20 mouse cellular contexts compared by ENCODE assay signal in the genomic region with DNA sequence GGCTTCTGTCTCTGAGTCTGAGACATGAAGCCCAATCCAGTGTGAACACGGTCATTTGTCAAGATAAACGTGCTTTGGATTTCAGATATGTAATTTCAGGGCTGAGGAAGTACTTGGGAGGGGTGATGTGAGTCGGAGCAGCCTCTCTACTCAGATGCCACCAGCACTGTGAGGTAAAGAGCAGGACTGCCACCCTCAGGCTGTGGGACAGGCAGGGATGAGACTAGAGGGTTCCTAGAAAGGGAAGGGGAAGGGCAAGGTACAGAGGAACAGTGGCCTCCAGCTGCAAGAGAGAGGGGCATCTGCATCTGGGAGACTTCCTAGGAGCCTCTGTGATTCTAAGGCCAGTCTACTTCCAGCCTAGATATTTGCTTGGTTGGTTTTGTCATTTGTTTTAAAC.
DNase-seq lines count a peak whose midpoint lies in the region; ATAC-seq and TF ChIP-seq lines count a peak whose summit lies in the region.
"Had no signal": no experiment of that assay in that cellular context is flagged by ENCODE, and none has a peak within 500 bp of the region (broad histone marks: within the 10 kb centered on the region; RNA-seq: fewer than 3 reads in every experiment).

No protein-coding gene starts in this region.

- TF ChIP-seq CTCF in cortical plate, adult 2 months (IDR thresholded peaks at IDR 0.05; ENCODE audit: extremely low read depth, insufficient read depth, low read length) = 0 out of 2 replicates have a peak, but pooled peaks have one; percentile 18

- no peaks in the 10 kb centered on the region for H3K27me3 ChIP-seq in heart, embryonic 12.5 days (replicated peaks)
- H3K27me3 ChIP-seq in kidney, embryonic 15.5 days = no peaks in the 10 kb centered on the region
- H3K27me3 ChIP-seq: embryonic facial prominence, embryonic 12.5 days; forebrain, embryonic 15.5 days; hindbrain, embryonic 12.5 days; intestine, embryonic 15.5 days; midbrain, embryonic 12.5 days had no signal

- no peak overlapping the region for H3K9ac ChIP-seq in heart, embryonic 12.5 days
- H3K9ac ChIP-seq in kidney, embryonic 15.5 days = no peak overlapping the region
- H3K9ac ChIP-seq: embryonic facial prominence, embryonic 12.5 days; forebrain, embryonic 15.5 days; hindbrain, embryonic 12.5 days; intestine, embryonic 15.5 days; liver, postnatal 0 days; midbrain, embryonic 12.5 days had no signal

- ATAC-seq in heart, embryonic 12.5 days (ENCODE audit: insufficient number of reproducible peaks, low FRiP score) = no peak
- 0 out of 2 replicates have a peak, but pooled peaks have one; percentile 52 for ATAC-seq in kidney, embryonic 15.5 days (replicated peaks; ENCODE audit: low FRiP score)
- peak; percentile 39; the same call in 1 of the 2 replicates for ATAC-seq in megakaryocyte progenitor cell, adult 5-6 weeks (replicated peaks; ENCODE audit: poor library complexity)
- ATAC-seq: activated CD4-positive, CD25-positive, alpha-beta regulatory T cell, adult 4 months; forebrain, embryonic 15.5 days; intestine, embryonic 15.5 days; liver, postnatal 0 days; Patski had no signal

- H3K27ac ChIP-seq in heart, embryonic 12.5 days (ENCODE audit: poor library complexity, severe bottlenecking) = no peak overlapping the region
- H3K27ac ChIP-seq in kidney, embryonic 15.5 days = peak overlapping the region; percentile 47; the same call in 1 of the 2 replicates
- no peak overlapping the region for H3K27ac ChIP-seq in cortical plate, adult 2 months (ENCODE audit: insufficient read depth, low read length)
- H3K27ac ChIP-seq: embryonic facial prominence, embryonic 12.5 days; forebrain, embryonic 15.5 days; hindbrain, embryonic 12.5 days; intestine, embryonic 15.5 days; midbrain, embryonic 12.5 days had no signal

- H3K9me3 ChIP-seq in heart, embryonic 12.5 days (replicated peaks) = no peaks in the 10 kb centered on the region
- no peaks in the 10 kb centered on the region for H3K9me3 ChIP-seq in kidney, embryonic 15.5 days (replicated peaks)
- H3K9me3 ChIP-seq: embryonic facial prominence, embryonic 12.5 days; forebrain, embryonic 15.5 days; hindbrain, embryonic 12.5 days; intestine, embryonic 15.5 days; midbrain, embryonic 12.5 days had no signal

- 12% methylated on average over 3 of the region's 3 CpGs for WGBS in heart, embryonic 12.5 days
- 51% methylated on average over 3 of the region's 3 CpGs for WGBS in kidney, embryonic 15.5 days

- no peaks in the 10 kb centered on the region for H3K36me3 ChIP-seq in heart, embryonic 12.5 days
- no peaks in the 10 kb centered on the region for H3K36me3 ChIP-seq in kidney, embryonic 15.5 days
- H3K36me3 ChIP-seq: embryonic facial prominence, embryonic 12.5 days; forebrain, embryonic 15.5 days; hindbrain, embryonic 12.5 days; intestine, embryonic 15.5 days; midbrain, embryonic 12.5 days had no signal

- H3K4me3 ChIP-seq in heart, embryonic 12.5 days = no peak overlapping the region
- H3K4me3 ChIP-seq in kidney, embryonic 15.5 days (replicated peaks) = no peak overlapping the region
- H3K4me3 ChIP-seq in cortical plate, adult 2 months (ENCODE audit: insufficient read depth, low read length) = no peak overlapping the region
- H3K4me3 ChIP-seq: embryonic facial prominence, embryonic 12.5 days; forebrain, embryonic 15.5 days; hindbrain, embryonic 12.5 days; intestine, embryonic 15.5 days; midbrain, embryonic 12.5 days had no signal

- no peak for TF ChIP-seq POLR2A in cortical plate, adult 2 months (IDR thresholded peaks at IDR 0.05; ENCODE audit: extremely low read depth, insufficient read depth, low read length)

- no peak for DNase-seq in heart, postnatal 25 days (ENCODE audit: low spot score)
- DNase-seq in kidney, adult 18-20 months = no peak
- DNase-seq in thymus, adult 18-20 months = no peak
- DNase-seq: adrenal gland, postnatal 25 days; B cell, adult 2 months; cerebellum, adult 2 months; liver, postnatal 0 days; lung, postnatal 14 days; right cerebral cortex, postnatal 14 days had no signal

- peaks cover 4% of the 10 kb centered on the region for H3K4me1 ChIP-seq in heart, embryonic 12.5 days (replicated peaks)
- H3K4me1 ChIP-seq in kidney, embryonic 15.5 days = no peaks in the 10 kb centered on the region
- H3K4me1 ChIP-seq in cortical plate, adult 2 months (ENCODE audit: control insufficient read depth, insufficient read depth, low read length) = no peaks in the 10 kb centered on the region
- H3K4me1 ChIP-seq: forebrain, embryonic 15.5 days; hindbrain, embryonic 12.5 days; intestine, embryonic 15.5 days; midbrain, embryonic 12.5 days had no signal

- intact Hi-C loops in heart, postnatal 25 days (cut with DNase I) = no loop called here

- peak overlapping the region; percentile 9; the same call in 1 of the 2 replicates for H3K4me2 ChIP-seq in heart, embryonic 12.5 days
- H3K4me2 ChIP-seq in kidney, embryonic 15.5 days = no peak overlapping the region
- H3K4me2 ChIP-seq: embryonic facial prominence, embryonic 12.5 days; forebrain, embryonic 15.5 days; hindbrain, embryonic 12.5 days; intestine, embryonic 15.5 days; midbrain, embryonic 12.5 days had no signal
